Mouse (Mus musculus) hindbrain, embryonic 15.5 days (tissue): Measurements from ENCODE around the gene Vmn1r14. TPM values are rescaled to one million over a fixed set of nuclear protein-coding genes. Genes with fewer than 3 reads are reported as not detected.
"Not testable (repeated sequence)": the region's sequence is repeated elsewhere in the genome, so short reads cannot be mapped to it uniquely, and the experiment has no call there.

Source experiments
- ATAC-seq: fragments of 200-750 bp; cut with Nextera tagmentation; 2 replicates; pipeline ENCODE4 v1.8.0; 2017; ENCODE audit warnings: low read depth, moderate number of reproducible peaks, moderate TSS enrichment; ENCODE audit not compliant: low FRiP score
- H3K27ac ChIP-seq: fragments of 300-500 bp; sonication (generic); replicated peaks from 2 replicates; pipeline ENCODE4 v1.5.1; 2015; ENCODE audit warnings: mild to moderate bottlenecking, inconsistent platforms
- H3K27me3 ChIP-seq: fragments of 300-500 bp; sonication (generic); 2 replicates; pipeline ENCODE4 v1.6.1; 2015; ENCODE audit warnings: control low read depth, inconsistent platforms
- H3K36me3 ChIP-seq: fragments of 300-500 bp; sonication (generic); 2 replicates; pipeline ENCODE4 v1.6.1; 2015; ENCODE audit warnings: control low read depth, inconsistent platforms
- H3K4me1 ChIP-seq: fragments of 300-500 bp; sonication (generic); replicated peaks from 2 replicates; pipeline ENCODE4 v1.6.1; 2015; ENCODE audit warnings: control low read depth, inconsistent platforms
- H3K4me2 ChIP-seq: fragments of 300-500 bp; sonication (generic); 2 replicates; pipeline ENCODE4 v1.6.1; 2015; ENCODE audit warnings: moderate library complexity, mild to moderate bottlenecking, inconsistent platforms
- H3K4me3 ChIP-seq: fragments of 300-500 bp; sonication (generic); 2 replicates; pipeline ENCODE4 v1.5.1; 2015; ENCODE audit warnings: mild to moderate bottlenecking, inconsistent platforms
- H3K9ac ChIP-seq: fragments of 300-500 bp; sonication (generic); 2 replicates; pipeline ENCODE4 v1.6.1; 2015; ENCODE audit warnings: inconsistent platforms
- H3K9me3 ChIP-seq: fragments of 300-500 bp; sonication (generic); 2 replicates; pipeline ENCODE4 v1.6.1; 2016; ENCODE audit warnings: control low read depth, inconsistent platforms
- WGBS: fragments of 180-500 bp; shearing (Covaris S2); methylation state at CpG from one replicate; pipeline ENCODE4 v1.1.7; 2015; 5-methylcytosine and 5-hydroxymethylcytosine counted together
- polyA plus RNA-seq: library from polyadenylated mRNA; unstranded; fragments of >200 nt; fragmentation: Nextera tagmentation; extraction: Ambion mirVana; gene quantifications from 2 replicates; pipeline ENCODE4 v1.2.1, GENCODE M21; 2015

Vmn1r14 gene
- polyA plus RNA-seq = not detected in 2 replicates

GRCm38 (mm10) chr6:57231386-57231785 lies at the start of gene Vmn1r14:
Gene Vmn1r14 (plus strand): TSS chr6:57231686.
- Histone ChIP-seq H3K4me3 (no peak within 1 kb of the TSS), H3K4me2 (no peak within 1 kb of the TSS), H3K27ac (no peak within 1 kb of the TSS), H3K9me3 (no peaks in the 10 kb centered on the region), H3K27me3 (no peaks in the 10 kb centered on the region), H3K9ac (no peak within 1 kb of the TSS), H3K36me3 (no peaks in the 10 kb centered on the region), H3K4me1 (no peaks in the 10 kb centered on the region)
- no peak for ATAC-seq
- WGBS = 94% methylated on average over 3 of the region's 3 CpGs

GRCm38 (mm10) chr6:57190016-57190415 lies 41.5 kb upstream of the Vmn1r14 start:
- not testable (repeated sequence) for H3K4me1 ChIP-seq, H3K9me3 ChIP-seq, H3K4me2 ChIP-seq, H3K27me3 ChIP-seq, ATAC-seq, H3K27ac ChIP-seq, H3K9ac ChIP-seq, H3K36me3 ChIP-seq, H3K4me3 ChIP-seq
- 45% methylated on average over 3 of the region's 3 CpGs for WGBS

- H3K9ac ChIP-seq, H3K27ac ChIP-seq, H3K4me1 ChIP-seq, H3K36me3 ChIP-seq, H3K27me3 ChIP-seq, ATAC-seq, H3K4me3 ChIP-seq, H3K4me2 ChIP-seq, H3K9me3 ChIP-seq: not testable (repeated sequence)
- 90% methylated on average over 1 of the region's 1 CpGs for WGBS
These were observed 28.5 kb upstream of the Vmn1r14 start, which contains the start of gene Vmn1r13 for GRCm38 (mm10) chr6:57202990-57203389. Gene Vmn1r13 (plus strand): TSS chr6:57203290.

GRCm38 (mm10) chr6:57257652-57258051 lies 26.2 kb downstream of the Vmn1r14 start, which contains the start of gene Vmn1r15:
Gene Vmn1r15 (plus strand): TSS chr6:57257952.
- no peak within 1 kb of the TSS for H3K4me3 ChIP-seq
- no peak for ATAC-seq
- 85% methylated on average over 1 of the region's 1 CpGs for WGBS
- H3K9ac ChIP-seq = no peak within 1 kb of the TSS
- no peaks in the 10 kb centered on the region for H3K9me3 ChIP-seq
- no peak within 1 kb of the TSS for H3K4me2 ChIP-seq
- no peak within 1 kb of the TSS for H3K27ac ChIP-seq
- no peaks in the 10 kb centered on the region for H3K36me3 ChIP-seq
- H3K27me3 ChIP-seq = no peaks in the 10 kb centered on the region
- no peaks in the 10 kb centered on the region for H3K4me1 ChIP-seq

- no peak overlapping the region for H3K9ac ChIP-seq
- H3K4me2 ChIP-seq = no peak overlapping the region
- H3K9me3 ChIP-seq = no peaks in the 10 kb centered on the region
- H3K4me3 ChIP-seq = no peak overlapping the region
- WGBS = 95% methylated on average over 2 of the region's 2 CpGs
- H3K27me3 ChIP-seq = no peaks in the 10 kb centered on the region
- H3K27ac ChIP-seq = no peak overlapping the region
- H3K4me1 ChIP-seq = no peaks in the 10 kb centered on the region
- no peak for ATAC-seq
- H3K36me3 ChIP-seq = no peaks in the 10 kb centered on the region
These were observed 29.5 kb downstream of the Vmn1r14 start for GRCm38 (mm10) chr6:57260990-57261389.

- Histone ChIP-seq H3K4me3 (no peak overlapping the region), H3K4me2 (no peak overlapping the region), H3K9ac (no peak overlapping the region), H3K4me1 (no peaks in the 10 kb centered on the region), H3K36me3 (no peaks in the 10 kb centered on the region), H3K27me3 (no peaks in the 10 kb centered on the region), H3K9me3 (no peaks in the 10 kb centered on the region), H3K27ac (no peak overlapping the region)
- 72% methylated on average over 3 of the region's 3 CpGs for WGBS
- ATAC-seq = no peak
These were observed 40.4 kb downstream of the Vmn1r14 start for GRCm38 (mm10) chr6:57271881-57272280.

- Histone ChIP-seq H3K27me3 (no peaks in the 10 kb centered on the region), H3K4me1 (no peaks in the 10 kb centered on the region), H3K4me3 (no peak overlapping the region), H3K4me2 (no peak overlapping the region), H3K9me3 (no peaks in the 10 kb centered on the region), H3K9ac (no peak overlapping the region), H3K27ac (no peak overlapping the region), H3K36me3 (no peaks in the 10 kb centered on the region)
- no peak for ATAC-seq
These were observed 41.0 kb downstream of the Vmn1r14 start for GRCm38 (mm10) chr6:57272517-57272916.

GRCm38 (mm10) chr6:57278952-57279351 lies 47.5 kb downstream of the Vmn1r14 start:
- ATAC-seq = no peak
- Histone ChIP-seq H3K9me3 (no peaks in the 10 kb centered on the region), H3K4me1 (no peaks in the 10 kb centered on the region), H3K27me3 (no peaks in the 10 kb centered on the region), H3K4me2 (no peak overlapping the region), H3K9ac (no peak overlapping the region), H3K27ac (no peak overlapping the region), H3K4me3 (no peak overlapping the region), H3K36me3 (no peaks in the 10 kb centered on the region)

Other genes starting within 250 kb of the Vmn1r14 start
- gene Vmn1r6, start 234.4 kb upstream of the Vmn1r14 start, polyA plus RNA-seq = not detected in 2 replicates
- not detected in 2 replicates for gene Vmn1r7, start 206.4 kb upstream of the Vmn1r14 start, polyA plus RNA-seq
- gene Vmn1r8, start 199.4 kb upstream of the Vmn1r14 start, polyA plus RNA-seq = not detected in 2 replicates
- gene Vmn1r9, start 164.9 kb upstream of the Vmn1r14 start, polyA plus RNA-seq = not detected in 2 replicates
- gene Vmn1r10, start 122.2 kb upstream of the Vmn1r14 start, polyA plus RNA-seq = not detected in 2 replicates
- gene Vmn1r11, start 98.2 kb upstream of the Vmn1r14 start, polyA plus RNA-seq = not detected in 2 replicates
- not detected in 2 replicates for gene Vmn1r12, start 74.8 kb upstream of the Vmn1r14 start, polyA plus RNA-seq
- gene Vmn1r13, start 28.4 kb upstream of the Vmn1r14 start, polyA plus RNA-seq = not detected in 2 replicates
- gene Vmn1r15, start 26.3 kb downstream of the Vmn1r14 start, polyA plus RNA-seq = not detected in 2 replicates
- gene Vmn1r16, start 97.8 kb downstream of the Vmn1r14 start, polyA plus RNA-seq = not detected in 2 replicates
- not detected in 2 replicates for gene Vmn1r17, start 132.0 kb downstream of the Vmn1r14 start, polyA plus RNA-seq
- gene Vmn1r18, start 164.1 kb downstream of the Vmn1r14 start, polyA plus RNA-seq = not detected in 2 replicates
- gene Vmn1r19, start 172.1 kb downstream of the Vmn1r14 start, polyA plus RNA-seq = not detected in 2 replicates
- not detected in 2 replicates for gene Vmn1r20, start 197.2 kb downstream of the Vmn1r14 start, polyA plus RNA-seq